Mouse (Mus musculus): ENCODE results near the gene Myl9.

DNA sequence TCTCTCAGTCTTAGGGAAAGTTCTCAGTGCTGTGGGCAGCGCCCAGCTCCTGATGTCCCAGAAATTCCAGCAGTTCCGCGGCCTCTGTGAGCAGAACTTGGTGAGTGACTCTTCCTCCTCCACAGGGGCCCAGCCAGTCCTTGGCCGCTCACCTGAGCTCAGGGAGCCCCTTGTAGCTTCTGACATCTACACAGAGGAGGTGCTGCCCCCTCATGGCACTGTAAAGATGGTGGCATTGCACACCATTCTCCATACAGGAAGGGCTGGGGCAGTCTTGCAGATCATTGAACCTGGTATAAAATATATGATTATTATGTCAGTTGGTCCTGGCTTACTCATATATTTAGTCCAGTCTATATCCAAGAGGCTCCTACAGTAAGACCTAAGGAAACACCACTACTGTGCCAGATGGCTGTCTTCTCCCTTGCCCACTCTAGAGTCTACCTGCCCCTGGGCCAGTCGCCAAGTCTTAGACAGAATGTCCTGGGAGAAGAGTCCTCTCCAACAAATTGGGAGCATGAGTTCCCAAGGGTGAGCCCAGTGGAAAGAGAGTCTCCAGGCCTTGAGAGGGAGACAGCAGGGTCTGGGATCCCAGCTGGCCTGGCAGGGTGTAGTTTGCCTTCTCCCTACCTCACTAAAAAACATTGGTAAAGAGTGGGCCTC is 14.2 kb upstream of the Myl9 start:
- TF ChIP-seq ZNF384 (IDR thresholded peaks at IDR 0.05; ENCODE audit: low read depth, low read length) (no peak), TCF12 (IDR thresholded peaks at IDR 0.05; ENCODE audit: low read depth, low read length) (no peak), POLR2A (IDR thresholded peaks at IDR 0.05; ENCODE audit: control insufficient read depth in 1 of 2, insufficient read depth in 1 of 2, low read depth in 1 of 2, low read length in 2 of 2, poor library complexity in 1 of 2) (no peak), E2F4 (IDR thresholded peaks at IDR 0.05; ENCODE audit: borderline replicate concordance, low read depth, low read length) (no peak), ETS1 (IDR thresholded peaks at IDR 0.05; ENCODE audit: low read depth, low read length) (no peak), CTCF (IDR thresholded peaks at IDR 0.05 in 2 of 3, conservative IDR thresholded peaks at IDR 0.05 in 1 of 3; ENCODE audit: control insufficient read depth in 1 of 3, insufficient read depth in 1 of 3, low read depth in 2 of 3, low read length in 3 of 3, poor library complexity in 1 of 3, severe bottlenecking in 1 of 3) (no peak), GATA1 (IDR thresholded peaks at IDR 0.05; ENCODE audit: low read depth, low read length) (no peak), GABPA (IDR thresholded peaks at IDR 0.05; ENCODE audit: low read depth, low read length) (no peak)
